Mouse (Mus musculus) 416B (cell line): Measurements from ENCODE around the gene Sox5.
A peak's percentile ranks its signal among the peaks of the same experiment; 100 is the strongest.

Experiments used
- DNase-seq: peaks from one replicate; pipeline ENCODE4 v3.0.0; 2011; ENCODE audit warnings: low read depth

Gene Sox5

GRCm38 (mm10) chr6:144105645-144106044 lies 676.1 kb downstream of the Sox5 start:
- no peak for DNase-seq

GRCm38 (mm10) chr6:144103612-144104011 lies 678.2 kb downstream of the Sox5 start:
- DNase-seq, result no peak

GRCm38 (mm10) chr6:144100852-144101251 lies 680.9 kb downstream of the Sox5 start:
- DNase-seq, result peak; percentile 73

GRCm38 (mm10) chr6:144098119-144098518 lies 683.7 kb downstream of the Sox5 start:
- DNase-seq, result no peak

GRCm38 (mm10) chr6:144088256-144088655 lies 693.5 kb downstream of the Sox5 start:
- peak; percentile 14 for DNase-seq

- DNase-seq, result no peak
Observed at GRCm38 (mm10) chr6:144086096-144086810, 695.5 kb downstream of the Sox5 start.

GRCm38 (mm10) chr6:144082297-144082696 lies 699.5 kb downstream of the Sox5 start:
- no peak for DNase-seq

- no peak for DNase-seq
Observed at GRCm38 (mm10) chr6:144077826-144078225, 704.0 kb downstream of the Sox5 start.

- no peak for DNase-seq
Observed at GRCm38 (mm10) chr6:144076376-144076775, 705.4 kb downstream of the Sox5 start.

GRCm38 (mm10) chr6:144075327-144075941 lies 706.3 kb downstream of the Sox5 start:
- no peak for DNase-seq

GRCm38 (mm10) chr6:144074826-144075225 lies 707.0 kb downstream of the Sox5 start:
- DNase-seq, result peak; percentile 30

GRCm38 (mm10) chr6:144070461-144070860 lies 711.3 kb downstream of the Sox5 start:
- DNase-seq, result no peak

- no peak for DNase-seq
Observed at GRCm38 (mm10) chr6:144067491-144067890, 714.3 kb downstream of the Sox5 start.

- no peak for DNase-seq
Observed at GRCm38 (mm10) chr6:144062428-144062827, 719.3 kb downstream of the Sox5 start.

- no peak for DNase-seq
Observed at GRCm38 (mm10) chr6:144061814-144062213, 720.0 kb downstream of the Sox5 start.

- DNase-seq, result no peak
Observed at GRCm38 (mm10) chr6:144057098-144057632, 724.6 kb downstream of the Sox5 start.

- DNase-seq, result no peak
Observed at GRCm38 (mm10) chr6:144056252-144057097, 725.3 kb downstream of the Sox5 start.

GRCm38 (mm10) chr6:144052487-144052886 lies 729.3 kb downstream of the Sox5 start:
- no peak for DNase-seq

GRCm38 (mm10) chr6:144051316-144051715 lies 730.5 kb downstream of the Sox5 start:
- no peak for DNase-seq

- no peak for DNase-seq
Observed at GRCm38 (mm10) chr6:144048201-144048924, 733.4 kb downstream of the Sox5 start.

GRCm38 (mm10) chr6:144045503-144045902 lies 736.3 kb downstream of the Sox5 start:
- no peak for DNase-seq

- no peak for DNase-seq
Observed at GRCm38 (mm10) chr6:144044381-144044780, 737.4 kb downstream of the Sox5 start.
